Mouse (Mus musculus) gastrocnemius, postnatal 4 days (tissue): ENCODE data around the gene Bcas2. TPM values are rescaled to one million over a fixed set of nuclear protein-coding genes. Genes with fewer than 3 reads are reported as not detected.
"Not testable (repeated sequence)": the region's sequence is repeated elsewhere in the genome, so short reads cannot be mapped to it uniquely, and the experiment has no call there.

Source experiments
- DNase-seq, 2 experiments: peaks; one replicate each; pipeline ENCODE4 v3.0.0; 2021 to 2022; ENCODE audit warnings: low spot score in 2 of 2, mixed read lengths in 2 of 2
- total RNA-seq, 2 experiments: library from RNA; stranded (reverse); gene quantifications; 2 replicates each; pipeline ENCODE4 v1.2.3; 2021

Bcas2 gene
- total RNA-seq, 2 experiments from 2014 or later: 57.9 to 60.7 TPM

DNA sequence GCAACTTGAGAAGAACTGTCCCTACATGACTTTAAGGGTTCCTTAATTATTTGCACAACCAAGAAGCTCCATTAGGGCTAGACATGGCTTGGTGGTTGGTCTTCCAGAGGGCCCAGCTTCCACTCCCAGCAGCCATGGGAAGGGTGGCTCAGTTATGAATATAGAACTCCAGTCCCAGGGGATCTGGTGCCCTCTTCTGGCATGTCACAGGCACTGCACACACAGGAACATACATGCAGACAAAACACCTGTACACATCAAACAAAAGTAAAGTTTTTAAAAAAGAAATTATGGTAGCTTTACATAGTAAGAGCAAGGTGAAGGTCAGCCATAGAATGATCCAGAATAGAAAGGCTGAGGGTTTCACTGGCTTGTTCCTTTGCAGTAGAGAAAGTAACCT is 17.7 kb upstream of the Bcas2 start:
- DNase-seq: no peak

DNA sequence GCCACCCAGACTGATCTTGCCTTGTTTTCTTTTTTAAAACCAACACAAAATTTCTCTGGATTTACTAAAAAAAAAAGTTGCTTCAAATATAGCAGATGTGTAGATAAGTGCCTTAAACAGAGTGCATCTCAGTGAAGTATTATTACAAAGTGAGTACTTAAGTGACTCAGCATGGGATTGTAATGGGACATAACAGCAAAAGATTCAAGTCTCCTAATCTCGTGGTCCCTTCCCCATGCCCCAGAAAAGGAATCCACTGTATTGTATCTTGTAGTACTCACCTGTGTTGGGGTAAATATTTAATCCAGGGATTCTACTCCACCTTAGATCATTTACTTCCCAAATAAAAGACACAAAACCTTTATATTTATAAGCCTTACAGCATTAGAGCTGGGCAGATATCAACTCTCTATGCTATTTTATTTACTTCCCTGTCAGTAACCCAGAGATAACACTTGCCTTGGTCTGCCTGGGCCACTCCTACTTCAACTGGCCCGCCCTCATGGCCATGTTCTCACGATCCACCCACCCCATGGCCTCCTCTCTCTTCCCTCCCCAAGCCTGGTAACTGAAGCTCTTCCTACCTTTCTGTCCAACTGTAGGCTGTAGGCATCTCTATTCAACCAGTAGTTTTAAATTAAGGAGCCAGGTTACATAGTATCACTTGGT is 12.1 kb upstream of the Bcas2 start:
- no peak for DNase-seq

- peak; percentile 48 to 80 for DNase-seq
Measured at GRCm38 (mm10) chr3:103169771-103170170, 1.7 kb upstream of the Bcas2 start.

DNA sequence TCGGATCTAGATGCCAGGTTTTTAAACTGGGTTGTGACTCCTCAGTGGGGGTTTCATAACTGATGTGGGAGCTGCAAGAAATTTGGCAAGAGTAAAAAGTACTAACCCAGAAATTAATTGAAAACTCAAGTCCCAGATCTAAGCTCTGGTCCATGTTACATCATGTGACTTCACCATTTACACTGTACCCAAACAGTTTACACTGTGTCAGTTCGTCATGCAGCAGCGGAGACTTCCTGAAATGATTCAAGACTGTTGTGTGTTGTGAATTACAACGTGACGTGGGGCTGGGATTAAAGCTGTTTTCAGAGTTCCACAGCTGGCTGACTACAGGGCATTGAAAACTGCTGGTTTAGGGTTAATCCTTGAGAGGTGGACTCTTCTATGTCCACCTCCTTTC is 1.2 kb downstream of the Bcas2 start:
- no peak for DNase-seq

DNA sequence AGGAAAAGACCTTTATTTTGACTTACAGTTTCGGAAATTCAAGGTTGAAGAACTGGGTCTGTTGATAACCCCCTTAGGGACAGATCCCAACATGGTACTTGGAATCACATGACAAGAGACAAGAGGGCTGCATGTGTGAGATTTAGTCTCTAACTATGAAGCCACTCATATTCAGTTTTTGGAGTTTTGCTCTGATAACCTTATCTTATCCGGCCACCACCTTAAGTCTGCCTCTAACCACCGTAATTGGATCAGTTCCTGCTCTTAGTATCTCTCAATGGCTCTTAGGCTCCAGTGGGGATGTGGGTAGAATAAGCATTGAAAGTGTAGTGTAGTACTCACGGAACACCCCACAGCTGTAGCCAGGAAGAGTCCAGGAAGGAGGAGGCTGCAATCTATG is 5.3 kb downstream of the Bcas2 start:
- no peak for DNase-seq

- DNase-seq: no peak
Measured at GRCm38 (mm10) chr3:103179527-103179926, 8.1 kb downstream of the Bcas2 start.

- no peak for DNase-seq
Measured at GRCm38 (mm10) chr3:103181171-103181570, 9.7 kb downstream of the Bcas2 start.

DNA sequence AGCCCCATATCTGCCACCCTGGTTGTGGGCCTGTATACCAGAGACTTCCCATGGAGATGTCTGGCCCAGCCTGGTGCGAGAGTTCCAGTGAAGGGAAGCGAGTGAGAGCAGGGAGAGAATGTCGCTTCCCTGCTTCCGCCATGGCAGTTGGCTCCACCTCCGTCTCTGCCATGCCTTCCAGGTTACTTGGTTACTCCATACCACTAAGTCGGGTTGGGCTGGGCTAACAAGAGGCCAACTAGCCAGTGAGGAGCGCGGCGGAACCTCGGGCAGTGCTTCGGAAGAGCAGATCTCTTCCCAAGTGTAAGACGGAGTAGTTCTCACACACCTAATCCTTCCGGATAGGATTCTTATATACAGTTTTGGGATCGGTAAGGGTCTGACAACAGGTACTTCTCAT is 11.4 kb downstream of the Bcas2 start:
- DNase-seq: no peak

DNA sequence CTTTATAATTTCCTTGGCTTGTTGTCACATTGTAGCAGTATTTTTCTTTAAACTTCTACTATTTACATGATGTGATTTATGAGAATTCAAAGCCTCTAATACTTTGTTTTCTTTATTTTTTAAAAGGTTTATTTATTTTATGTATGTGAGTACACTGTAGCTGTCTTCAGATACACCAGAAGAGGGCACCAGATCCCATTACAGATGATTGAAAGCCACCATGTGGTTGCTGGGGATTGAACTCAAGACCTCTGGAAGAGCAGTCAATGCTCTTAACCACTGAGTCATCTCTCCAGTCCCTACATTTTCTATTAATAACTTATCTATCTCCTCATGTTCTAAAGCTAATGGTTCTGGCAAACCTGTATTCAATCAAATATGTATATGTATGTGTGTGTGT is 13.0 kb downstream of the Bcas2 start:
- DNase-seq: not testable (repeated sequence)

- no peak for DNase-seq
Measured at GRCm38 (mm10) chr3:103188451-103188850, 17.0 kb downstream of the Bcas2 start.

GRCm38 (mm10) chr3:103188856-103189255 is 17.4 kb downstream of the Bcas2 start:
- DNase-seq: no peak

GRCm38 (mm10) chr3:103192161-103192560 is 20.7 kb downstream of the Bcas2 start:
- DNase-seq: no peak

DNA sequence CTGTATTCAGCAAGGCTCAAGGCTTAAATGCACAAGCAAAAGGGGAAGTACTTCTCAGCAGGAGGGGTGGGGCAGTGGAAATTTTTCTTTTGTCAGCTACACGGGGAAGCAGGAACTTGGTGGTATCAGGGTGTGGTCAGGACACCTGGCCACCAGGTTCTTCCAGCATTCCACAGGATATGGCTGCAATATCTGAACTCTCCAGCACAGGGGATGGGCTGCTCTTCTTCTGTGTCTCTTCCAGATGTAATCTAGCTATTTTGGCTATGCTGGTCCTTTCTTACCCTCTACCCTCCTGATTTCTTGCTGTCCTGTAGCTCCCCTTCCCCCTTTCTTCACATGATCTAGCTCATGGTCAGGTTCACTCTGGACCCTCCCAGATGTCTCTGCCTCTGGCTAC is 21.7 kb downstream of the Bcas2 start:
- DNase-seq: no peak

DNA sequence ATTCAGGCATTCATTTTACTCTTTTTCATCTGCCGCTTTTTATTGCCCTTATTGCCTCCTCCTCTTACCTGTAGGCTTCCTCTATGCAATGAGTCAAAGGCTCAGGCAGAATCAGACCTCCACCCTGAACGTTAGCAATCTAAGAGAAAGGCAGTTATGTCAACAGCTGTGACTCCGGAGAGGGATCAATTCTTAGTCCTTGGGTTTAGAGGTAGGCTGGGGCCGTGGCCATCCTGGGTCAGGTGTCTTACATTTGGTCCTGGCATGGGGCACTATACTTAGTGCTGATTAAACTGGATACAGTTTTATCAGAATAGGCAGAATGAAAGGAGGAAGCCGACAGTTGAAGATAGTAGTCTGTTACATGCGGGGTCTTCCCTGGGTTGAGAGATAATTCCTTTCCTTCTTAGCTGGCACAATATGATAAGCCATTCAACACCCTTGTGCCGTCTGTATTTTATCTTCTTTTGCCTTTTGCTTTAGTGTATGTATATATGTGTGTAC is 24.9 kb downstream of the Bcas2 start:
- DNase-seq: no peak

GRCm38 (mm10) chr3:103199386-103199785 is 27.9 kb downstream of the Bcas2 start:
- DNase-seq: no peak

GRCm38 (mm10) chr3:103201105-103201504 is 29.6 kb downstream of the Bcas2 start:
- not testable (repeated sequence) for DNase-seq

- DNase-seq: no peak
Measured at GRCm38 (mm10) chr3:103203554-103203953, 32.1 kb downstream of the Bcas2 start.

DNA sequence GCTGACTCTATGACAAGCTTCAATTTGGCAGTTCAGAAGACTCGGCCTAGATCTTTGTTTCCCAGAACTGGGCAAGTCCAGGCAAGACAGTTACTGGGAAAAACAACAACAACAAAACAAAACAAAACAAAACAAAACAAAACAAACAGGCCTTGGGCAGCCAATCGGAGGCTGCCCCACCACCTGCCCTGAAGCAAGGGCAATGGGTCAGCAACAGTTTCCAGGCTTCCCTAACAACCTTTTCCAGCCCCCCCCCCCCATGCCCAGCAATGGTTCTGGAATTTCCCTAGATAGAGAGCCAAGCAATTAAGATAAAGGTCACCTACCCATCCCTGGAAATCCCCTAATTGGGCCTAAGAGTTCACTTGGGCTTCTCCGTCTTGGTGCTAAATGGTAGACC is 33.0 kb downstream of the Bcas2 start:
- DNase-seq: no peak

GRCm38 (mm10) chr3:103206393-103206792 is 34.9 kb downstream of the Bcas2 start:
- no peak for DNase-seq

GRCm38 (mm10) chr3:103207749-103208148 is 36.3 kb downstream of the Bcas2 start:
- no peak for DNase-seq

- no peak for DNase-seq
Measured at GRCm38 (mm10) chr3:103208237-103208636, 36.8 kb downstream of the Bcas2 start.

- no peak for DNase-seq
Measured at GRCm38 (mm10) chr3:103211101-103211500, 39.6 kb downstream of the Bcas2 start.

- DNase-seq: no peak
Measured at GRCm38 (mm10) chr3:103212142-103212541, 40.7 kb downstream of the Bcas2 start.
